Mouse (Mus musculus): Measurements from ENCODE around the gene Gss. TPM values are rescaled to one million over a fixed set of nuclear protein-coding genes. Genes with fewer than 3 reads are reported as not detected.

The Gss gene
- polyA plus RNA-seq (2012; rRNA removed; ENCODE audit: low replicate concordance), result 17.8 and 20.1 TPM in 2 replicates

GRCm38 (mm10) chr2:155592137-155592853 is at the start of gene Gss:
Gss (minus strand) TSS chr2:155592810.

GRCm38 (mm10) chr2:155610978-155611377 is 18.4 kb upstream of the Gss start, which contains the start of gene Myh7b:
Myh7b (plus strand) TSS chr2:155611212.

GRCm38 (mm10) chr2:155517455-155518423 is 74.9 kb downstream of the Gss start, which contains the start of the genes Acss2 and Ggt7:
Acss2 (plus strand) TSS chr2:155517948.
Ggt7 (minus strand) TSS chr2:155518237.

Other genes with a start within 250 kb of the Gss start
- gene Pigu, start 235.4 kb downstream of the Gss start, polyA plus RNA-seq (2012; rRNA removed; ENCODE audit: low replicate concordance), result 24.2 and 64.1 TPM in 2 replicates
- 211 and 262 TPM in 2 replicates for gene Trp53inp2, start 211.8 kb downstream of the Gss start, polyA plus RNA-seq (2012; rRNA removed; ENCODE audit: low replicate concordance)
- 14.6 and 18.4 TPM in 2 replicates for gene Ncoa6, start 118.9 kb downstream of the Gss start, polyA plus RNA-seq (2012; rRNA removed; ENCODE audit: low replicate concordance)
- 251 and 371 TPM in 2 replicates for gene Acss2, start 74.9 kb downstream of the Gss start, polyA plus RNA-seq (2012; rRNA removed; ENCODE audit: low replicate concordance)
- 8.9 and 14.3 TPM in 2 replicates for gene Ggt7, start 74.6 kb downstream of the Gss start, polyA plus RNA-seq (2012; rRNA removed; ENCODE audit: low replicate concordance)
- 0.11 TPM in 1 of 2 replicates, not detected in the other for gene Myh7b, start 18.4 kb upstream of the Gss start, polyA plus RNA-seq (2012; rRNA removed; ENCODE audit: low replicate concordance)
- gene Trpc4ap, start 99.6 kb upstream of the Gss start, polyA plus RNA-seq (2012; rRNA removed; ENCODE audit: low replicate concordance), result 170 and 221 TPM in 2 replicates
- 39.5 and 56.7 TPM in 2 replicates for gene Edem2, start 136.7 kb upstream of the Gss start, polyA plus RNA-seq (2012; rRNA removed; ENCODE audit: low replicate concordance)
- gene Gm17581, start 143.1 kb upstream of the Gss start, polyA plus RNA-seq (2012; rRNA removed; ENCODE audit: low replicate concordance), result not detected in 2 replicates
- gene Procr, start 158.3 kb upstream of the Gss start, polyA plus RNA-seq (2012; rRNA removed; ENCODE audit: low replicate concordance), result 16.3 and 20.4 TPM in 2 replicates
- 0.07 and 0.10 TPM in 2 replicates for gene Mmp24, start 182.5 kb upstream of the Gss start, polyA plus RNA-seq (2012; rRNA removed; ENCODE audit: low replicate concordance)
- 70.9 and 110 TPM in 2 replicates for gene BC029722, start 226.6 kb upstream of the Gss start, polyA plus RNA-seq (2012; rRNA removed; ENCODE audit: low replicate concordance)
- gene Eif6, start 234.1 kb upstream of the Gss start, polyA plus RNA-seq (2012; rRNA removed; ENCODE audit: low replicate concordance), result 103 and 117 TPM in 2 replicates
- gene Fam83c, start 242.0 kb upstream of the Gss start, polyA plus RNA-seq (2012; rRNA removed; ENCODE audit: low replicate concordance), result 0.04 and 0.36 TPM in 2 replicates

Data from mammary gland, adult 2 months (tissue).